Mouse (Mus musculus) midbrain, postnatal 0 days (tissue): ENCODE measurements around the gene Melk. TPM values are rescaled to one million over a fixed set of nuclear protein-coding genes. Genes with fewer than 3 reads are reported as not detected.

Experiments
- ATAC-seq: fragments of 200-750 bp; cut with Nextera tagmentation; 2 replicates; pipeline ENCODE4 v1.8.0; 2017; ENCODE audit warnings: moderate number of reproducible peaks, mild to moderate bottlenecking, moderate TSS enrichment, moderate library complexity; ENCODE audit not compliant: low FRiP score
- DNase-seq: peaks from one replicate; pipeline ENCODE4 v3.0.0-alpha.2; 2015; ENCODE audit warnings: low spot score
- H3K27ac ChIP-seq: fragments of 300-500 bp; sonication (generic); 2 replicates; pipeline ENCODE4 v1.5.1; 2014; ENCODE audit warnings: low read depth, mild to moderate bottlenecking, low read length, mixed read lengths
- H3K27me3 ChIP-seq: fragments of 300-500 bp; sonication (generic); 2 replicates; pipeline ENCODE4 v1.6.1; 2014; ENCODE audit warnings: low read length, control low read depth, mixed read lengths; ENCODE audit not compliant: insufficient read depth
- H3K36me3 ChIP-seq: fragments of 300-500 bp; sonication (generic); 2 replicates; pipeline ENCODE4 v1.6.1; 2014; ENCODE audit warnings: low read length, control low read depth, mixed read lengths; ENCODE audit not compliant: insufficient read depth
- H3K4me1 ChIP-seq: fragments of 300-500 bp; sonication (generic); 2 replicates; pipeline ENCODE4 v1.6.1; 2014; ENCODE audit warnings: mild to moderate bottlenecking, control low read depth, antibody characterized with exemption, low read length, mixed read lengths; ENCODE audit not compliant: insufficient read depth
- H3K4me2 ChIP-seq: fragments of 300-500 bp; sonication (generic); 2 replicates; pipeline ENCODE4 v1.6.1; 2014; ENCODE audit warnings: low read depth, mild to moderate bottlenecking, low read length, mixed read lengths; ENCODE audit not compliant: poor library complexity, severe bottlenecking
- H3K4me3 ChIP-seq: fragments of 300-500 bp; sonication (generic); 2 replicates; pipeline ENCODE4 v1.5.1; 2014; ENCODE audit warnings: low read depth, mild to moderate bottlenecking, low read length, moderate library complexity
- H3K9ac ChIP-seq: fragments of 300-500 bp; sonication (generic); replicated peaks from 2 replicates; pipeline ENCODE4 v1.6.1; 2014; ENCODE audit warnings: mild to moderate bottlenecking, low read length, moderate library complexity, mixed read lengths; ENCODE audit not compliant: poor library complexity, severe bottlenecking
- H3K9me3 ChIP-seq: fragments of 300-500 bp; sonication (generic); 2 replicates; pipeline ENCODE4 v1.6.1; 2016; ENCODE audit warnings: low read length, control low read depth
- CTCF ChIP-seq: IDR thresholded peaks from 2 replicates; pipeline ENCODE4 v1.5.1; 2016; ENCODE audit warnings: antibody characterized with exemption, mild to moderate bottlenecking
- WGBS: fragments of 180-500 bp; shearing (Covaris S2); extraction: QIAGEN DNeasy Blood & Tissue Kit; methylation state at CpG from one replicate; pipeline ENCODE4 v1.1.7; 2014; 5-methylcytosine and 5-hydroxymethylcytosine counted together
- polyA plus RNA-seq: library from polyadenylated mRNA; unstranded; fragments of >200 nt; fragmentation: Nextera tagmentation; extraction: Ambion mirVana; gene quantifications from 2 replicates; pipeline ENCODE4 v1.2.1, GENCODE M21; 2015
- total RNA-seq: library from RNA; depleted of rRNA; stranded (reverse); fragments of >200 nt; gene quantifications from 2 replicates; pipeline ENCODE4 v1.2.3, GENCODE M21; 2014

Melk gene
- total and polyA plus RNA-seq, 2 experiments from 2014 or later: 2.2 to 3.9 TPM

DNA sequence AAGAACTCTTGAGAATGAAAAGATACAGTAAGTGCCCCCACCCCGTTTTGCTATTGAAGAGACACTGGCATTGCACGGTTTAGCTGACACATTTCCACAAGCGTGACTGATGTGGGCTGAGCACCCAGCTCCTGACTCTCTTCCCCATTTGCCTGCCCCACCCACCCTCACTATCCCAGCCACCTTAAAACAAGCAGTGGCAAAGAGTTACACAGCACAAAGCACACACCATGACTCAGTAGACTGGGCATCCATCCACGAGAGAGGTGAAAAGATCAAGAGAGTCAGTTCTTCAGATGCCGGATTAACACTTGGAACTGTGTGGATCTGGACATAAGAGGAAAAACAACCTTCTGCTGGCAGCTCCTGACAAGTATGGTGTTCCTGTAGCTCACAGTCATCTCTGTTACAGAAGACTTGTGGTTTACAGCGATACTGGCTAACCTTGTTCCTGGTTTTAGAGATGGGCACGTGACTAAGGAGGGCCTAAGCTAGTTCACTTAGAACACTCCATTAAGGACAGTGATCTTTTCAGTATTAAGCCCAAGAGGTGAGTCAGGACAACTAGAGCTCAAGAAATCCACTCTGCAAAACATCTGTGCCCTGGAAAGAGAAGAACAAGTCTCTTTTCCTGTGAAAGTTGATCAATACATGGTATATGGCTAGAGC is 18.9 kb upstream of the Melk start:
- Histone ChIP-seq H3K9ac (no peak overlapping the region), H3K4me2 (no peak overlapping the region), H3K27ac (no peak overlapping the region), H3K9me3 (no peaks in the 10 kb centered on the region), H3K4me1 (no peaks in the 10 kb centered on the region), H3K36me3 (no peaks in the 10 kb centered on the region), H3K27me3 (no peaks in the 10 kb centered on the region), H3K4me3 (no peak overlapping the region)
- no peak for TF ChIP-seq CTCF
- WGBS: 75% methylated on average over 7 of the region's 7 CpGs
- DNase-seq (no peak), ATAC-seq (no peak)

DNA sequence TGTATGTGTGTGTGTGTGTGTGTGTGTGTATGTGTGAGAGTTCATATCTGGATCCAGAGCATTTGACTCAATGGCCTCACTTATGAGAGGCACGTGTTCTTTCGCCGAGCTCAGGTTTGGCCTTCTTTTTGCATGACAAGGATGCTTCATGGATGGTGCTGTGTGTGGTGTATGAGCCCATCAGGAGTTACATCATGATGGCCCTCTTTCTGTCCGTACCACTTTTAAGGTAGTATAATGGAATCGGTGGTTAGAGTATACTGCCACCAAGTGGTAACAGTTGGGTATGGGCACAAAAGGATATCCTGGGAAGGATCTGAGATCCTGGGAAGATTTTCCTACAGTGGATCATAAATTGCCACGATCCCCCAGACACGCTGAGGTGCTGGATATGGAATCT is 8.1 kb upstream of the Melk start:
- Histone ChIP-seq H3K9me3 (no peaks in the 10 kb centered on the region), H3K27me3 (no peaks in the 10 kb centered on the region), H3K9ac (no peak overlapping the region), H3K27ac (no peak overlapping the region), H3K4me2 (no peak overlapping the region), H3K4me1 (no peaks in the 10 kb centered on the region), H3K36me3 (no peaks in the 10 kb centered on the region), H3K4me3 (no peak overlapping the region)
- peak; percentile 92 for TF ChIP-seq CTCF
- ATAC-seq: no peak
- 13% methylated on average over 7 of the region's 7 CpGs for WGBS
- peak; percentile 79 for DNase-seq

GRCm38 (mm10) chr4:44295837-44296236 is 4.8 kb upstream of the Melk start:
- WGBS: 67% methylated on average over 1 of the region's 1 CpGs
- Histone ChIP-seq H3K36me3 (no peaks in the 10 kb centered on the region), H3K4me1 (no peaks in the 10 kb centered on the region), H3K9ac (no peak overlapping the region), H3K27ac (no peak overlapping the region), H3K9me3 (no peaks in the 10 kb centered on the region), H3K27me3 (no peaks in the 10 kb centered on the region), H3K4me3 (no peak overlapping the region), H3K4me2 (no peak overlapping the region)
- DNase-seq (no peak), ATAC-seq (no peak)
- TF ChIP-seq CTCF: no peak

GRCm38 (mm10) chr4:44306585-44306984 is 5.9 kb downstream of the Melk start:
- no peaks in the 10 kb centered on the region for H3K27me3 ChIP-seq
- ATAC-seq: no peak
- no peak overlapping the region for H3K27ac ChIP-seq
- H3K4me3 ChIP-seq: no peak overlapping the region
- no peaks in the 10 kb centered on the region for H3K9me3 ChIP-seq
- no peak overlapping the region for H3K4me2 ChIP-seq
- no peaks in the 10 kb centered on the region for H3K4me1 ChIP-seq
- WGBS: 92% methylated on average over 7 of the region's 7 CpGs
- H3K9ac ChIP-seq: no peak overlapping the region
- TF ChIP-seq CTCF: no peak
- DNase-seq: no peak
- H3K36me3 ChIP-seq: no peaks in the 10 kb centered on the region

DNA sequence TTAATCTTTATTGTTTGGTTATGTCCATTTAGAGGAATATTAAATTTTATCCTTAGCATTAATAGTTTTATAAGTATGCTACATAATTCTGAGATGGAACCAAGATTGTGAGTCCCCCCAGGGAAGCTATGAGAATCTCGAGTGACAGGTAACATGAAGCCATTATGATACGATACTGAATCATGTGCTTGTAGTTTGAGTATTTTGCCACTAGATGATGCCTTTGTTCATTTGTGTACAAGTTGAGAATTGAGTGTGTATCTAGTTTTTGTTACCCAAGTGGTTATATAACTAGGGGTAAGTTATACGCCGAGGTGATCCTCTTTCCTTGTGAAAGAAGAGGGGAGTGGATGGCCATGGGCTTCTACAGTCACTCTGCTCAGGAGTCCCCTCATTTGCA is 9.8 kb downstream of the Melk start:
- WGBS: 71% methylated on average over 4 of the region's 4 CpGs
- TF ChIP-seq CTCF: peak; percentile 69
- Histone ChIP-seq H3K9ac (no peak overlapping the region), H3K9me3 (no peaks in the 10 kb centered on the region), H3K4me1 (no peaks in the 10 kb centered on the region), H3K36me3 (no peaks in the 10 kb centered on the region), H3K27ac (no peak overlapping the region), H3K27me3 (no peaks in the 10 kb centered on the region), H3K4me3 (no peak overlapping the region), H3K4me2 (no peak overlapping the region)
- DNase-seq (peak; percentile 19), ATAC-seq (no peak)

- no peak for DNase-seq
- H3K36me3 ChIP-seq: no peaks in the 10 kb centered on the region
- no peak overlapping the region for H3K4me3 ChIP-seq
- H3K4me2 ChIP-seq: no peak overlapping the region
- no peaks in the 10 kb centered on the region for H3K9me3 ChIP-seq
- H3K4me1 ChIP-seq: no peaks in the 10 kb centered on the region
- H3K27me3 ChIP-seq: no peaks in the 10 kb centered on the region
- no peak overlapping the region for H3K9ac ChIP-seq
- 62% methylated on average over 4 of the region's 4 CpGs for WGBS
- H3K27ac ChIP-seq: no peak overlapping the region
- ATAC-seq: no peak
- no peak for TF ChIP-seq CTCF
Observed at GRCm38 (mm10) chr4:44310911-44311310, 10.2 kb downstream of the Melk start.
